In genomic region chr6:136417864-136418263, GRCm38 (mm10) we compare ENCODE assay signal across 16 mouse cellular contexts. TPM values are rescaled to one million over a fixed set of nuclear protein-coding genes. Genes with fewer than 3 reads are reported as not detected.
DNase-seq lines count a peak whose midpoint lies in the region; ATAC-seq lines count a peak whose summit lies in the region.
"Had no signal": no experiment of that assay in that cellular context is flagged by ENCODE, and none has a peak within 500 bp of the region (broad histone marks: within the 10 kb centered on the region; RNA-seq: fewer than 3 reads in every experiment).

No protein-coding gene starts in this region.

- WGBS in heart, embryonic 15.5 days: 70% methylated on average over 5 of the region's 5 CpGs
- 66% methylated on average over 5 of the region's 5 CpGs for WGBS in intestine, embryonic 16.5 days
- WGBS in stomach, embryonic 16.5 days: 70% methylated on average over 5 of the region's 5 CpGs

- ATAC-seq in heart, embryonic 15.5 days (replicated peaks; ENCODE audit: insufficient number of reproducible peaks, insufficient read depth, low FRiP score, low read depth): no peak; the same call in 1 of the 2 replicates
- ATAC-seq in intestine, embryonic 16.5 days: peak; percentile 57; the same call in 1 of the 2 replicates
- peak; percentile 47; the same call in 1 of the 2 replicates for ATAC-seq in stomach, embryonic 16.5 days (ENCODE audit: insufficient read depth, low FRiP score)
- no peak for ATAC-seq in erythroid progenitor cell, adult 5-6 weeks (replicated peaks; ENCODE audit: low FRiP score, poor library complexity, severe bottlenecking)
- ATAC-seq: activated CD4-positive, CD25-positive, alpha-beta regulatory T cell, adult 4 months had no signal

- no peaks in the 10 kb centered on the region for H3K36me3 ChIP-seq in heart, embryonic 15.5 days
- H3K36me3 ChIP-seq in intestine, embryonic 16.5 days (ENCODE audit: control insufficient read depth, insufficient read depth, low read length): no peaks in the 10 kb centered on the region
- H3K36me3 ChIP-seq in stomach, embryonic 16.5 days (ENCODE audit: control insufficient read depth, insufficient read depth, low read length): no peaks in the 10 kb centered on the region
- H3K36me3 ChIP-seq: hindbrain, embryonic 13.5 days had no signal

- H3K9ac ChIP-seq in heart, embryonic 15.5 days: no peak overlapping the region
- no peak overlapping the region for H3K9ac ChIP-seq in intestine, embryonic 16.5 days (ENCODE audit: low read depth, low read length)
- no peak overlapping the region for H3K9ac ChIP-seq in stomach, embryonic 16.5 days (ENCODE audit: low read length)
- H3K9ac ChIP-seq: hindbrain, embryonic 13.5 days had no signal

- H3K27ac ChIP-seq in heart, embryonic 15.5 days: no peak overlapping the region
- no peak overlapping the region for H3K27ac ChIP-seq in intestine, embryonic 16.5 days (ENCODE audit: low read length)
- H3K27ac ChIP-seq in stomach, embryonic 16.5 days (ENCODE audit: low read length): no peak overlapping the region
- H3K27ac ChIP-seq: hindbrain, embryonic 13.5 days had no signal

- H3K9me3 ChIP-seq in heart, embryonic 15.5 days (replicated peaks): no peaks in the 10 kb centered on the region
- no peaks in the 10 kb centered on the region for H3K9me3 ChIP-seq in intestine, embryonic 16.5 days (ENCODE audit: control insufficient read depth, low read length)
- no peaks in the 10 kb centered on the region for H3K9me3 ChIP-seq in stomach, embryonic 16.5 days (replicated peaks; ENCODE audit: control insufficient read depth, low read length)

- no peaks in the 10 kb centered on the region for H3K27me3 ChIP-seq in heart, embryonic 15.5 days
- no peaks in the 10 kb centered on the region for H3K27me3 ChIP-seq in intestine, embryonic 16.5 days (replicated peaks; ENCODE audit: control insufficient read depth, insufficient read depth, low read length)
- no peaks in the 10 kb centered on the region for H3K27me3 ChIP-seq in stomach, embryonic 16.5 days (ENCODE audit: control insufficient read depth, insufficient read depth, low read length)
- H3K27me3 ChIP-seq: hindbrain, embryonic 13.5 days had no signal

- H3K4me2 ChIP-seq in heart, embryonic 15.5 days: peak overlapping the region; percentile 21; the same call in 1 of the 2 replicates
- no peak overlapping the region for H3K4me2 ChIP-seq in intestine, embryonic 16.5 days (ENCODE audit: low read depth, low read length)
- H3K4me2 ChIP-seq in stomach, embryonic 16.5 days (ENCODE audit: low read depth, low read length): no peak overlapping the region
- H3K4me2 ChIP-seq: hindbrain, embryonic 13.5 days had no signal

- no peak for DNase-seq in heart, adult 9 months (ENCODE audit: low spot score in 2 of 2)
- peak; percentile 18 for DNase-seq in retina, postnatal 1 day
- DNase-seq in retina, embryonic 14.5 days (ENCODE audit: low spot score): no peak
- DNase-seq in adipocyte (ENCODE audit: low spot score): no peak
- DNase-seq: cerebellum, postnatal 36 days; left cerebral cortex, postnatal 4 days had no signal

- peaks cover 14% of the 10 kb centered on the region for H3K4me1 ChIP-seq in heart, embryonic 15.5 days (replicated peaks)
- 0 out of 2 replicates have a peak, but pooled peaks cover 4% of the 10 kb centered on the region for H3K4me1 ChIP-seq in intestine, embryonic 16.5 days (ENCODE audit: control insufficient read depth, insufficient read depth, low read length)
- 0 out of 2 replicates have a peak, but pooled peaks cover 5% of the 10 kb centered on the region for H3K4me1 ChIP-seq in stomach, embryonic 16.5 days (ENCODE audit: control insufficient read depth, insufficient read depth, low read length)
- H3K4me1 ChIP-seq: hindbrain, embryonic 13.5 days had no signal

- no peak overlapping the region for H3K4me3 ChIP-seq in heart, embryonic 15.5 days
- no peak overlapping the region for H3K4me3 ChIP-seq in intestine, embryonic 16.5 days (ENCODE audit: low read length)
- no peak overlapping the region for H3K4me3 ChIP-seq in stomach, embryonic 16.5 days (replicated peaks; ENCODE audit: low read length)
- H3K4me3 ChIP-seq: hindbrain, embryonic 13.5 days had no signal

RNA-seq across cellular contexts. Expression of gene E330021D16Rik, which starts 2.5 kb away (rescaled TPM):
- not detected in 2 replicates for polyA plus RNA-seq in heart, embryonic 15.5 days (2015; fragmentation: Nextera tagmentation; extraction: Ambion mirVana)
- polyA plus RNA-seq in intestine, embryonic 16.5 days (2015; fragmentation: Nextera tagmentation; extraction: Ambion mirVana): not detected in 2 replicates
- not detected in 2 replicates for polyA plus RNA-seq in stomach, embryonic 16.5 days (2015; fragmentation: Nextera tagmentation; extraction: Ambion mirVana)
- total RNA-seq in erythroid progenitor cell, adult 5-6 weeks (2015; ENCODE audit: low replicate concordance): not detected in 2 replicates
- total RNA-seq in erythroid progenitor cell, adult 5-6 weeks (2017; ENCODE audit: low replicate concordance): not detected in 2 replicates
- total RNA-seq: gastrocnemius, adult 18-20 months; layer of hippocampus, postnatal 10 days; left cerebral cortex, postnatal 4 days; megakaryocyte, adult 5-6 weeks had no signal
- polyA plus RNA-seq: hindbrain, embryonic 13.5 days; urinary bladder, adult 2 months had no signal

Comparison
In these comparisons a context has a peak if more than half of its experiments do, and no peak if none do; other contexts are left out.
1. ATAC-seq: peak in intestine, embryonic 16.5 days (single experiment) and stomach, embryonic 16.5 days (single experiment); none in heart, embryonic 15.5 days (single experiment) and erythroid progenitor cell, adult 5-6 weeks (single experiment).